Mouse (Mus musculus) limb, embryonic 13.5 days (tissue): ENCODE data around the gene Cd209c. TPM values are rescaled to one million over a fixed set of nuclear protein-coding genes. Genes with fewer than 3 reads are reported as not detected.

Experiments
- ATAC-seq: fragments of 200-750 bp; cut with Nextera tagmentation; 2 replicates; pipeline ENCODE4 v1.8.0; 2017; ENCODE audit warnings: low read depth, moderate number of reproducible peaks, moderate TSS enrichment; ENCODE audit not compliant: low FRiP score
- H3K27ac ChIP-seq: fragments of 300-500 bp; sonication (generic); 2 replicates; pipeline ENCODE4 v1.5.1; 2015; ENCODE audit warnings: inconsistent platforms, mild to moderate bottlenecking, moderate library complexity
- H3K27me3 ChIP-seq: fragments of 300-500 bp; sonication (generic); 2 replicates; pipeline ENCODE4 v1.6.1; 2015; ENCODE audit warnings: mild to moderate bottlenecking, inconsistent platforms
- H3K36me3 ChIP-seq: fragments of 300-500 bp; sonication (generic); 2 replicates; pipeline ENCODE4 v1.6.1; 2015; ENCODE audit warnings: inconsistent platforms, mild to moderate bottlenecking, moderate library complexity
- H3K4me1 ChIP-seq: fragments of 300-500 bp; sonication (generic); 2 replicates; pipeline ENCODE4 v1.6.1; 2015; ENCODE audit warnings: inconsistent platforms
- H3K4me2 ChIP-seq: fragments of 300-500 bp; sonication (generic); replicated peaks from 2 replicates; pipeline ENCODE4 v1.6.1; 2015; ENCODE audit warnings: inconsistent platforms, mild to moderate bottlenecking, moderate library complexity
- H3K4me3 ChIP-seq: fragments of 300-500 bp; sonication (generic); 2 replicates; pipeline ENCODE4 v1.5.1; 2015; ENCODE audit warnings: moderate library complexity, mild to moderate bottlenecking, inconsistent platforms
- H3K9ac ChIP-seq: fragments of 300-500 bp; sonication (generic); 2 replicates; pipeline ENCODE4 v1.6.1; 2015; ENCODE audit warnings: mild to moderate bottlenecking, inconsistent platforms
- H3K9me3 ChIP-seq: fragments of 300-500 bp; sonication (generic); 2 replicates; pipeline ENCODE4 v1.6.1; 2016; ENCODE audit warnings: inconsistent platforms
- WGBS: fragments of 180-500 bp; shearing (Covaris S2); methylation state at CpG from one replicate; pipeline ENCODE4 v1.1.7; 2015; 5-methylcytosine and 5-hydroxymethylcytosine counted together
- polyA plus RNA-seq: library from polyadenylated mRNA; unstranded; fragments of >200 nt; fragmentation: Nextera tagmentation; extraction: Ambion mirVana; gene quantifications from 2 replicates; pipeline ENCODE4 v1.2.1, GENCODE M21; 2015

Cd209c gene
- 0.43 and 0.47 TPM in 2 replicates for polyA plus RNA-seq

DNA sequence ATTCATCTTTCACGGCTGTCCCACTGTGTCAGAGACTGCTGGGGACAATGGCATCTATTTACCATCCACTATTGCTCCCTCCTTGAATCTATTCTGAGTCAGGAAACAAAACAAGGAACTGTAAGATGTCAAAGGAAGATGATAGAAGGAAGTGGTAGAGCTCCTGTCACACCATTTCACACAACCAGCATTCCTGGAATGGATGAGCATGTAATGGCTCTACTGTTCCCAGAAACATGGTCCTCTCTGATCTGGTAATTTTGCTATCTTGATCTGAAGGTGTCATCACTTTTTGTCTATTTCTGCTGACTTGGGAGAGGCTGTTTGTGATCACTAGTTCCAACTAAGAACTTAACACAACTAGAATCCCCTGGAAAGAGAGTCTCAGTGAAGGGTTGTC is at the start of gene Cd209c:
TSS of gene Cd209c (minus strand) at position 101 of the 400 bp plus-strand sequence.
- Histone ChIP-seq H3K4me2 (no peak within 1 kb of the TSS), H3K4me3 (no peak within 1 kb of the TSS), H3K9ac (no peak within 1 kb of the TSS), H3K27me3 (no peaks in the 10 kb centered on the region), H3K4me1 (no peaks in the 10 kb centered on the region), H3K9me3 (peaks cover 3% of the 10 kb centered on the region; the same call in 1 of the 2 replicates), H3K36me3 (no peaks in the 10 kb centered on the region), H3K27ac (no peak within 1 kb of the TSS)
- WGBS, result 65% methylated on average over 1 of the region's 1 CpGs
- no peak for ATAC-seq

DNA sequence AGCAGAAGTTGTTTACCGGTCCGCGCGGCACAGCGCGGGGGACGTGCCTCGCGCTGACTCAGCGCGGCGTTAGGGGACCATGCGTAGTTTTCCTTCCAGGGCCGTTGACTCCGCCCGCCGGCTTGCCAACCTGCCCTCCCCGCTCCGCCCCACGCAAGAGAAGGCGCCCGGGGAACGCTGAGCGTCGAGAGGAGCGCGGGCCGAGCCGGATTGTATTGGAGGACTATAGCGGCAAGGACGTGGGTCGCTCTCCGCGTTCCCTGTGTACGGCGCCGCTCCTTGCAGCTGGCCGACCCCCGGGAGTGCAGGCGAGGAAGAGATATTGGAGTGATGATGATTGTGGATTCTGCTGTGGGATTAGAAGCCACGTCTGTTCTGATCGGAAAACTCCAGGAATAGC is 39.7 kb upstream of the Cd209c start:
- 29% methylated on average over 42 of the region's 42 CpGs for WGBS
- Histone ChIP-seq H3K4me2 (peak overlapping the region; percentile 47), H3K4me1 (no peaks in the 10 kb centered on the region), H3K9me3 (peaks cover 17% of the 10 kb centered on the region; the same call in 1 of the 2 replicates), H3K36me3 (no peaks in the 10 kb centered on the region), H3K9ac (no peak overlapping the region), H3K4me3 (0 out of 2 replicates have a peak overlapping the region, but pooled peaks have one; percentile 17), H3K27me3 (peaks cover 8% of the 10 kb centered on the region), H3K27ac (no peak overlapping the region)
- no peak for ATAC-seq

GRCm38 (mm10) chr8:3956037-3956436 is 1.5 kb upstream of the Cd209c start:
- no peaks in the 10 kb centered on the region for H3K4me1 ChIP-seq
- H3K9me3 ChIP-seq, result peaks cover 6% of the 10 kb centered on the region; the same call in 1 of the 2 replicates
- no peak overlapping the region for H3K4me2 ChIP-seq
- no peaks in the 10 kb centered on the region for H3K36me3 ChIP-seq
- H3K27me3 ChIP-seq, result no peaks in the 10 kb centered on the region
- no peak overlapping the region for H3K27ac ChIP-seq
- 58% methylated on average over 1 of the region's 1 CpGs for WGBS
- no peak overlapping the region for H3K4me3 ChIP-seq
- H3K9ac ChIP-seq, result no peak overlapping the region
- ATAC-seq, result no peak

- WGBS, result 93% methylated on average over 3 of the region's 3 CpGs
- Histone ChIP-seq H3K36me3 (no peaks in the 10 kb centered on the region), H3K4me3 (no peak overlapping the region), H3K9me3 (no peaks in the 10 kb centered on the region; the same call in 1 of the 2 replicates), H3K9ac (no peak overlapping the region), H3K4me2 (no peak overlapping the region), H3K4me1 (no peaks in the 10 kb centered on the region), H3K27me3 (no peaks in the 10 kb centered on the region), H3K27ac (no peak overlapping the region)
- ATAC-seq, result no peak
Measured at GRCm38 (mm10) chr8:3940023-3940422, 14.5 kb downstream of the Cd209c start.

GRCm38 (mm10) chr8:3926744-3927143 is 27.8 kb downstream of the Cd209c start, which contains the start of gene Cd209b:
Cd209b (minus strand) TSS chr8:3926844.
- 88% methylated on average over 3 of the region's 3 CpGs for WGBS
- no peak for ATAC-seq
- H3K36me3 ChIP-seq, result no peaks in the 10 kb centered on the region
- H3K4me1 ChIP-seq, result no peaks in the 10 kb centered on the region
- H3K9ac ChIP-seq, result no peak within 1 kb of the TSS
- no peaks in the 10 kb centered on the region for H3K27me3 ChIP-seq
- no peak within 1 kb of the TSS for H3K27ac ChIP-seq
- peaks cover 20% of the 10 kb centered on the region; the same call in 1 of the 2 replicates for H3K9me3 ChIP-seq
- no peak within 1 kb of the TSS for H3K4me3 ChIP-seq
- no peak within 1 kb of the TSS for H3K4me2 ChIP-seq

Other genes starting within 250 kb of the Cd209c start
- gene Clec4g, start 234.1 kb downstream of the Cd209c start, polyA plus RNA-seq, result not detected in 2 replicates
- 0.23 and 0.47 TPM in 2 replicates for gene Cd209a, start 205.8 kb downstream of the Cd209c start, polyA plus RNA-seq
- gene Cd209e, start 100.4 kb downstream of the Cd209c start, polyA plus RNA-seq, result not detected in 2 replicates
- not detected in 2 replicates for gene Cd209d, start 76.2 kb downstream of the Cd209c start, polyA plus RNA-seq
- not detected in 2 replicates for gene Cd209b, start 27.9 kb downstream of the Cd209c start, polyA plus RNA-seq
- gene Cd209f, start 151.1 kb upstream of the Cd209c start, polyA plus RNA-seq, result not detected in 2 replicates
- not detected in 2 replicates for gene Cd209g, start 179.4 kb upstream of the Cd209c start, polyA plus RNA-seq
- gene Evi5l, start 211.8 kb upstream of the Cd209c start, polyA plus RNA-seq, result 31.3 and 34.0 TPM in 2 replicates